Mouse (Mus musculus) small intestine, adult 2 months (tissue): ENCODE measurements around the gene Itsn1.

Source experiments
- CTCF ChIP-seq: fragments of 200-500 bp; IDR thresholded peaks from 2 replicates; pipeline ENCODE4 v1.5.1; 2012; ENCODE audit warnings: low read depth, mild to moderate bottlenecking, control low read depth, inconsistent platforms, low read length, moderate library complexity, mixed read lengths; ENCODE audit not compliant: insufficient replicate concordance, insufficient read length; ENCODE audit errors: extremely low read depth
- POLR2A ChIP-seq: fragments of 200-500 bp; IDR thresholded peaks from 2 replicates; pipeline ENCODE4 v1.6.1; 2012; ENCODE audit warnings: low read depth, mild to moderate bottlenecking, control low read depth, inconsistent platforms, low read length, moderate library complexity

GRCm38 (mm10) chr16:91728123-91729065 is 687 bp upstream of the Itsn1 start, which contains the start of gene Cryzl1:
- TF ChIP-seq CTCF (no peak), POLR2A (peak; percentile 73; the same call in 1 of the 2 replicates)
